In genomic region chr14:104676810-104677209, GRCm38 (mm10) we compare ENCODE assay signal across 11 mouse cellular contexts.
A peak's percentile ranks its signal among the peaks of the same experiment; 100 is the strongest.
DNase-seq lines count a peak whose midpoint lies in the region; ATAC-seq lines count a peak whose summit lies in the region.
"Had no signal": no experiment of that assay in that cellular context is flagged by ENCODE, and none has a peak within 500 bp of the region (broad histone marks: within the 10 kb centered on the region; RNA-seq: fewer than 3 reads in every experiment).

No protein-coding gene starts in this region.

- no peaks in the 10 kb centered on the region for H3K4me1 ChIP-seq in forebrain, embryonic 11.5 days (replicated peaks; ENCODE audit: control insufficient read depth, insufficient read depth, low read length)
- peaks cover 5% of the 10 kb centered on the region for H3K4me1 ChIP-seq in limb, embryonic 10.5 days
- H3K4me1 ChIP-seq in neural tube, embryonic 15.5 days = peaks cover 10% of the 10 kb centered on the region

- DNase-seq in kidney, postnatal 14 days = peak; percentile 1
- DNase-seq in kidney, adult 9 months = no peak
- peak; percentile 61 for DNase-seq in forebrain, embryonic 11.5 days (ENCODE audit: low spot score)
- peak; percentile 60 for DNase-seq in limb, embryonic 10.5 days (ENCODE audit: low spot score)
- no peak for DNase-seq in MN1 (ENCODE audit: low spot score)
- DNase-seq in layer of hippocampus, postnatal 36 days = no peak
- DNase-seq: cerebellum, adult 9-11 months; lung, postnatal 14 days; thymus, postnatal 14 days had no signal

- no peak overlapping the region for H3K4me3 ChIP-seq in forebrain, embryonic 11.5 days (ENCODE audit: low read depth, low read length)
- no peak overlapping the region for H3K4me3 ChIP-seq in limb, embryonic 10.5 days
- H3K4me3 ChIP-seq in neural tube, embryonic 15.5 days (replicated peaks) = no peak overlapping the region
- H3K4me3 ChIP-seq: left cerebral cortex, adult 2 months had no signal

- 13% methylated on average over 7 of the region's 7 CpGs for WGBS in forebrain, embryonic 11.5 days
- 15% methylated on average over 7 of the region's 7 CpGs for WGBS in limb, embryonic 10.5 days
- 1% methylated on average over 7 of the region's 7 CpGs for WGBS in neural tube, embryonic 15.5 days

- no peak overlapping the region; the same call in 1 of the 2 replicates for H3K9ac ChIP-seq in forebrain, embryonic 11.5 days (ENCODE audit: low read length)
- H3K9ac ChIP-seq in neural tube, embryonic 15.5 days (replicated peaks) = no peak overlapping the region; the same call in 1 of the 2 replicates

- H3K27ac ChIP-seq in forebrain, embryonic 11.5 days (ENCODE audit: low read depth, low read length) = no peak overlapping the region
- H3K27ac ChIP-seq in limb, embryonic 10.5 days = peak overlapping the region; percentile 58
- H3K27ac ChIP-seq in neural tube, embryonic 15.5 days (replicated peaks) = no peak overlapping the region
- H3K27ac ChIP-seq: left cerebral cortex, adult 2 months had no signal

- no peaks in the 10 kb centered on the region for H3K36me3 ChIP-seq in forebrain, embryonic 11.5 days (ENCODE audit: control insufficient read depth, insufficient read depth, low read length)
- H3K36me3 ChIP-seq in limb, embryonic 10.5 days = no peaks in the 10 kb centered on the region
- H3K36me3 ChIP-seq in neural tube, embryonic 15.5 days = no peaks in the 10 kb centered on the region

- H3K4me2 ChIP-seq in forebrain, embryonic 11.5 days (ENCODE audit: low read depth, low read length, severe bottlenecking) = no peak overlapping the region
- peak overlapping the region; percentile 30 for H3K4me2 ChIP-seq in neural tube, embryonic 15.5 days

- H3K9me3 ChIP-seq in forebrain, embryonic 11.5 days (ENCODE audit: control insufficient read depth, low read length) = no peaks in the 10 kb centered on the region
- no peaks in the 10 kb centered on the region for H3K9me3 ChIP-seq in limb, embryonic 10.5 days (replicated peaks)
- H3K9me3 ChIP-seq in neural tube, embryonic 15.5 days (replicated peaks) = no peaks in the 10 kb centered on the region

- H3K27me3 ChIP-seq in forebrain, embryonic 11.5 days (ENCODE audit: control insufficient read depth, insufficient read depth, low read length) = no peaks in the 10 kb centered on the region
- H3K27me3 ChIP-seq in limb, embryonic 10.5 days (ENCODE audit: low read depth, poor library complexity, severe bottlenecking) = no peaks in the 10 kb centered on the region
- H3K27me3 ChIP-seq in neural tube, embryonic 15.5 days (replicated peaks) = no peaks in the 10 kb centered on the region

- ATAC-seq in forebrain, embryonic 11.5 days (replicated peaks; ENCODE audit: low FRiP score) = peak; percentile 86
- peak; percentile 80 for ATAC-seq in neural tube, embryonic 15.5 days (ENCODE audit: low FRiP score)

Comparison
In these comparisons a context has a peak if more than half of its experiments do, and no peak if none do; other contexts are left out.
1. DNase-seq: peak in kidney, postnatal 14 days (single experiment), forebrain, embryonic 11.5 days (single experiment) and limb, embryonic 10.5 days (single experiment); none in kidney, adult 9 months (single experiment), MN1 (single experiment) and layer of hippocampus, postnatal 36 days (0 of 2).